In the genomic region with DNA sequence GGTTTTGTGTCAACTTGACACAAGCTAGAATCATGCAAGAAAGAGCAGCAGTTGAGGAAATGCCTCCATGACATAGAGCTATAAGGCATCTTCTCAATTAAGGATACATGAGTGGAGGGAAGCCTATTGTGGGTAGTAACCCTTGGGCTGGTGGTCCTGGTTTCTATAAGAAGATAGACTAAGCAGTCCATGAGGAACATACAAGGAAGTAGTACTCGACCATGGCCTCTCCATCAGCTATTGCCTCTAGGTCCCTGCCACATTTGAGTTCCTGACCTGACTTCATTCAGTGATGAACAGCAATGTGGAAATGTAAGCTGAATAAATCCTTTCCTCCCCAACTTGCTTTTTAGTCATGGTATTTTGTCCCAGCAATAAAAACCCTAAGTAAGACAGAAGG, we compare ENCODE assay signal across 20 mouse cellular contexts. TPM values are rescaled to one million over a fixed set of nuclear protein-coding genes. Genes with fewer than 3 reads are reported as not detected.
DNase-seq lines count a peak whose midpoint lies in the region; ATAC-seq and TF ChIP-seq lines count a peak whose summit lies in the region.
"Had no signal": no experiment of that assay in that cellular context is flagged by ENCODE, and none has a peak within 500 bp of the region (broad histone marks: within the 10 kb centered on the region; RNA-seq: fewer than 3 reads in every experiment).

No protein-coding gene starts in this region.

- no peak overlapping the region for H3K9ac ChIP-seq in forebrain, embryonic 11.5 days (ENCODE audit: low read length)
- no peak overlapping the region for H3K9ac ChIP-seq in forebrain, embryonic 15.5 days (replicated peaks)
- H3K9ac ChIP-seq in heart, embryonic 14.5 days (ENCODE audit: low read length), result no peak overlapping the region
- no peak overlapping the region for H3K9ac ChIP-seq in kidney, postnatal 0 days (ENCODE audit: low read depth, low read length)
- no peak overlapping the region for H3K9ac ChIP-seq in kidney, embryonic 14.5 days (ENCODE audit: low read depth, low read length)
- H3K9ac ChIP-seq: liver, embryonic 12.5 days; midbrain, embryonic 15.5 days had no signal

- no peaks in the 10 kb centered on the region for H3K9me3 ChIP-seq in forebrain, embryonic 11.5 days (ENCODE audit: control insufficient read depth, low read length)
- no peaks in the 10 kb centered on the region for H3K9me3 ChIP-seq in forebrain, embryonic 15.5 days
- 0 out of 2 replicates have a peak, but pooled peaks cover 6% of the 10 kb centered on the region for H3K9me3 ChIP-seq in heart, embryonic 14.5 days (ENCODE audit: control insufficient read depth, low read length)
- H3K9me3 ChIP-seq in kidney, postnatal 0 days (replicated peaks; ENCODE audit: low read length), result no peaks in the 10 kb centered on the region
- H3K9me3 ChIP-seq in kidney, embryonic 14.5 days (ENCODE audit: control insufficient read depth, low read length), result no peaks in the 10 kb centered on the region
- H3K9me3 ChIP-seq: forebrain, embryonic 10.5 days; midbrain, embryonic 15.5 days had no signal

- H3K4me3 ChIP-seq in forebrain, embryonic 11.5 days (ENCODE audit: low read depth, low read length), result no peak overlapping the region
- H3K4me3 ChIP-seq in forebrain, embryonic 15.5 days, result no peak overlapping the region
- no peak overlapping the region for H3K4me3 ChIP-seq in heart, embryonic 14.5 days (ENCODE audit: control insufficient read depth in 1 of 2, insufficient read depth in 1 of 2, low read depth in 1 of 2, low read length in 2 of 2)
- no peak overlapping the region for H3K4me3 ChIP-seq in kidney, postnatal 0 days (replicated peaks; ENCODE audit: low read depth, low read length)
- H3K4me3 ChIP-seq in kidney, embryonic 14.5 days (ENCODE audit: low read length), result no peak overlapping the region
- no peak overlapping the region for H3K4me3 ChIP-seq in thymus, adult 2 months (ENCODE audit: control insufficient read depth, insufficient read depth, low read length)
- H3K4me3 ChIP-seq: forebrain, embryonic 10.5 days; layer of hippocampus, adult 2 months; liver, embryonic 12.5 days; midbrain, embryonic 15.5 days had no signal

- TF ChIP-seq POLR2A in thymus, adult 2 months (IDR thresholded peaks at IDR 0.05; ENCODE audit: control insufficient read depth, extremely low read depth, insufficient read depth, low read length, poor library complexity), result no peak

- TF ChIP-seq CTCF in kidney, postnatal 0 days (IDR thresholded peaks at IDR 0.05; ENCODE audit: low read depth), result no peak
- TF ChIP-seq CTCF in thymus, adult 2 months (IDR thresholded peaks at IDR 0.05; ENCODE audit: borderline replicate concordance, control insufficient read depth, extremely low read depth, insufficient read depth, low read length, poor library complexity), result no peak

- H3K4me2 ChIP-seq in forebrain, embryonic 11.5 days (ENCODE audit: low read depth, low read length, severe bottlenecking), result no peak overlapping the region
- H3K4me2 ChIP-seq in forebrain, embryonic 15.5 days (replicated peaks), result no peak overlapping the region
- H3K4me2 ChIP-seq in heart, embryonic 14.5 days (ENCODE audit: low read length), result no peak overlapping the region
- H3K4me2 ChIP-seq in kidney, postnatal 0 days (ENCODE audit: low read length), result no peak overlapping the region
- no peak overlapping the region for H3K4me2 ChIP-seq in kidney, embryonic 14.5 days (replicated peaks; ENCODE audit: low read depth, low read length)
- H3K4me2 ChIP-seq: liver, embryonic 12.5 days; midbrain, embryonic 15.5 days had no signal

- H3K4me1 ChIP-seq in forebrain, embryonic 11.5 days (replicated peaks; ENCODE audit: control insufficient read depth, insufficient read depth, low read length), result no peaks in the 10 kb centered on the region
- H3K4me1 ChIP-seq in forebrain, embryonic 15.5 days, result no peaks in the 10 kb centered on the region
- H3K4me1 ChIP-seq in heart, embryonic 14.5 days (ENCODE audit: control insufficient read depth in 2 of 2, insufficient read depth in 2 of 2, low read length in 2 of 2), result no peaks in the 10 kb centered on the region
- no peaks in the 10 kb centered on the region for H3K4me1 ChIP-seq in kidney, postnatal 0 days (replicated peaks; ENCODE audit: insufficient read depth, low read length)
- no peaks in the 10 kb centered on the region for H3K4me1 ChIP-seq in kidney, embryonic 14.5 days (ENCODE audit: control insufficient read depth, insufficient read depth, low read length)
- no peaks in the 10 kb centered on the region for H3K4me1 ChIP-seq in thymus, adult 2 months (replicated peaks; ENCODE audit: control insufficient read depth, insufficient read depth, low read length)
- H3K4me1 ChIP-seq: forebrain, embryonic 10.5 days; liver, embryonic 12.5 days; midbrain, embryonic 15.5 days had no signal

- peak; percentile 32; the same call in 1 of the 2 replicates for ATAC-seq in forebrain, embryonic 11.5 days (replicated peaks; ENCODE audit: low FRiP score)
- ATAC-seq in forebrain, embryonic 15.5 days (replicated peaks), result no peak
- 0 out of 2 replicates have a peak, but pooled peaks have one; percentile 39 for ATAC-seq in heart, embryonic 14.5 days (ENCODE audit: insufficient number of reproducible peaks, insufficient read depth, low FRiP score, low read depth)
- ATAC-seq in kidney, postnatal 0 days (replicated peaks; ENCODE audit: low FRiP score, low read depth), result peak; percentile 57; the same call in 1 of the 2 replicates
- no peak; the same call in 1 of the 2 replicates for ATAC-seq in kidney, embryonic 14.5 days (ENCODE audit: low FRiP score, low TSS enrichment)
- ATAC-seq: activated CD4-positive, CD25-positive, alpha-beta regulatory T cell, adult 4 months; liver, embryonic 12.5 days; midbrain, embryonic 15.5 days had no signal

- DNase-seq in forebrain, embryonic 11.5 days (ENCODE audit: low spot score), result no peak
- no peak for DNase-seq in heart, adult 8-10 months (ENCODE audit: low spot score)
- DNase-seq in kidney, postnatal 0 days (ENCODE audit: low spot score), result no peak
- DNase-seq in thymus, adult 2 months, result peak; percentile 1
- DNase-seq in thymus, postnatal 25 days, result no peak
- DNase-seq: adrenal gland, adult 8-10 months; cerebellum, adult 11-12 months; cerebellum, postnatal 14 days; kidney, adult 18-20 months; lung, adult 18-20 months; lung, postnatal 10 days; thymus, adult 18-20 months had no signal

- H3K36me3 ChIP-seq in forebrain, embryonic 11.5 days (ENCODE audit: control insufficient read depth, insufficient read depth, low read length), result no peaks in the 10 kb centered on the region
- H3K36me3 ChIP-seq in forebrain, embryonic 15.5 days, result no peaks in the 10 kb centered on the region
- no peaks in the 10 kb centered on the region for H3K36me3 ChIP-seq in heart, embryonic 14.5 days (ENCODE audit: control insufficient read depth, insufficient read depth, low read length)
- H3K36me3 ChIP-seq in kidney, postnatal 0 days (ENCODE audit: insufficient read depth, low read length), result no peaks in the 10 kb centered on the region
- H3K36me3 ChIP-seq in kidney, embryonic 14.5 days (ENCODE audit: control insufficient read depth, insufficient read depth, low read length), result no peaks in the 10 kb centered on the region
- H3K36me3 ChIP-seq in thymus, adult 2 months (ENCODE audit: control insufficient read depth, insufficient read depth, low read length), result no peaks in the 10 kb centered on the region
- H3K36me3 ChIP-seq: forebrain, embryonic 10.5 days; liver, embryonic 12.5 days; midbrain, embryonic 15.5 days had no signal

- H3K27me3 ChIP-seq in forebrain, embryonic 11.5 days (ENCODE audit: control insufficient read depth, insufficient read depth, low read length), result no peaks in the 10 kb centered on the region
- H3K27me3 ChIP-seq in forebrain, embryonic 15.5 days, result no peaks in the 10 kb centered on the region
- no peaks in the 10 kb centered on the region for H3K27me3 ChIP-seq in heart, embryonic 14.5 days (ENCODE audit: control insufficient read depth, insufficient read depth, low read length)
- no peaks in the 10 kb centered on the region for H3K27me3 ChIP-seq in kidney, postnatal 0 days (ENCODE audit: insufficient read depth, low read length)
- no peaks in the 10 kb centered on the region for H3K27me3 ChIP-seq in kidney, embryonic 14.5 days (ENCODE audit: control insufficient read depth, insufficient read depth, low read length)
- H3K27me3 ChIP-seq in thymus, adult 2 months (ENCODE audit: control insufficient read depth, insufficient read depth, low read length), result no peaks in the 10 kb centered on the region
- H3K27me3 ChIP-seq: liver, embryonic 12.5 days; midbrain, embryonic 15.5 days had no signal

- H3K27ac ChIP-seq in forebrain, embryonic 11.5 days (ENCODE audit: low read depth, low read length), result no peak overlapping the region
- H3K27ac ChIP-seq in forebrain, embryonic 15.5 days (replicated peaks), result no peak overlapping the region
- H3K27ac ChIP-seq in heart, embryonic 14.5 days (replicated peaks in 1 of 2; ENCODE audit: control insufficient read depth in 1 of 2, insufficient read depth in 1 of 2, low read depth in 2 of 2, low read length in 2 of 2), result no peak overlapping the region
- H3K27ac ChIP-seq in kidney, postnatal 0 days, result no peak overlapping the region
- H3K27ac ChIP-seq in kidney, embryonic 14.5 days (ENCODE audit: low read depth, low read length), result no peak overlapping the region
- no peak overlapping the region for H3K27ac ChIP-seq in thymus, adult 2 months (ENCODE audit: control insufficient read depth, insufficient read depth, low read length)
- H3K27ac ChIP-seq: forebrain, embryonic 10.5 days; layer of hippocampus, adult 2 months; liver, embryonic 12.5 days; midbrain, embryonic 15.5 days had no signal

- WGBS in forebrain, embryonic 11.5 days, result 71% methylated on average over 1 of the region's 1 CpGs
- WGBS in forebrain, embryonic 15.5 days, result 75% methylated on average over 1 of the region's 1 CpGs
- WGBS in heart, embryonic 14.5 days, result 44% methylated on average over 1 of the region's 1 CpGs
- WGBS in kidney, postnatal 0 days, result 70% methylated on average over 1 of the region's 1 CpGs
- WGBS in kidney, embryonic 14.5 days, result 72% methylated on average over 1 of the region's 1 CpGs
- 76% methylated on average over 1 of the region's 1 CpGs for WGBS in thymus, adult 2 months

RNA-seq across cellular contexts. Expression of gene Hsf2, which starts 51.2 kb away (rescaled TPM):
- polyA plus RNA-seq in forebrain, embryonic 11.5 days (2014; fragmentation: Nextera tagmentation; extraction: Ambion mirVana), result 59.8 and 65.3 TPM in 2 replicates
- polyA plus RNA-seq in forebrain, embryonic 15.5 days (2015; fragmentation: Nextera tagmentation; extraction: Ambion mirVana), result 65.8 and 70.8 TPM in 2 replicates
- 27.4 and 28.2 TPM in 2 replicates for polyA plus RNA-seq in heart, embryonic 14.5 days (2014; fragmentation: Nextera tagmentation; extraction: Ambion mirVana)
- total RNA-seq in heart, adult 8-10 months (2022), result 10 to 100 TPM; 13.7 to 16.6 (median 15.1) TPM
- 26.2 and 27.8 TPM in 2 replicates for polyA plus RNA-seq in kidney, postnatal 0 days (2015; fragmentation: Nextera tagmentation; extraction: Ambion mirVana)
- polyA plus RNA-seq in kidney, embryonic 14.5 days (2014; fragmentation: Nextera tagmentation; extraction: Ambion mirVana), result 35.0 and 42.8 TPM in 2 replicates
- polyA plus RNA-seq in thymus, adult 2 months (2012; rRNA removed), result 5.3 and 7.0 TPM in 2 replicates

Comparison
In these comparisons a context has a peak if more than half of its experiments do, and no peak if none do; other contexts are left out.
1. ATAC-seq: peak in forebrain, embryonic 11.5 days (single experiment), heart, embryonic 14.5 days (single experiment) and kidney, postnatal 0 days (single experiment); none in forebrain, embryonic 15.5 days (single experiment) and kidney, embryonic 14.5 days (single experiment).